Mouse (Mus musculus) midbrain, embryonic 16.5 days (tissue): Measurements from ENCODE around the gene Mrrf. TPM values are rescaled to one million over a fixed set of nuclear protein-coding genes. Genes with fewer than 3 reads are reported as not detected.

ENCODE experiments used
- ATAC-seq: fragments of 200-750 bp; cut with Nextera tagmentation; 2 replicates; pipeline ENCODE4 v1.8.0; 2017; ENCODE audit warnings: moderate TSS enrichment
- H3K27ac ChIP-seq: fragments of 300-500 bp; sonication (generic); 2 replicates; pipeline ENCODE4 v1.5.1; 2014; ENCODE audit warnings: mild to moderate bottlenecking, low read length, mixed read lengths
- H3K27me3 ChIP-seq: fragments of 300-500 bp; sonication (generic); 2 replicates; pipeline ENCODE4 v1.6.1; 2014; ENCODE audit warnings: low read depth, low read length, mixed read lengths; ENCODE audit not compliant: control insufficient read depth, insufficient read depth
- H3K36me3 ChIP-seq: fragments of 300-500 bp; sonication (generic); 2 replicates; pipeline ENCODE4 v1.6.1; 2014; ENCODE audit warnings: mild to moderate bottlenecking, low read length, moderate library complexity, mixed read lengths; ENCODE audit not compliant: control insufficient read depth, insufficient read depth
- H3K4me1 ChIP-seq: fragments of 300-500 bp; sonication (generic); 2 replicates; pipeline ENCODE4 v1.6.1; 2014; ENCODE audit warnings: mild to moderate bottlenecking, low read length, mixed read lengths; ENCODE audit not compliant: control insufficient read depth, insufficient read depth
- H3K4me2 ChIP-seq: fragments of 300-500 bp; sonication (generic); 2 replicates; pipeline ENCODE4 v1.6.1; 2014; ENCODE audit warnings: mild to moderate bottlenecking, low read length, mixed read lengths
- H3K4me3 ChIP-seq: fragments of 300-500 bp; sonication (generic); 2 replicates; pipeline ENCODE4 v1.5.1; 2014; ENCODE audit warnings: low read depth, mild to moderate bottlenecking, low read length, moderate library complexity, mixed read lengths
- H3K9ac ChIP-seq: fragments of 300-500 bp; sonication (generic); 2 replicates; pipeline ENCODE4 v1.6.1; 2014; ENCODE audit warnings: low read depth, low read length, mixed read lengths
- H3K9me3 ChIP-seq: fragments of 300-500 bp; sonication (generic); replicated peaks from 2 replicates; pipeline ENCODE4 v1.6.1; 2014; ENCODE audit warnings: mild to moderate bottlenecking, low read length, mixed read lengths; ENCODE audit not compliant: control insufficient read depth, poor library complexity, severe bottlenecking
- WGBS: fragments of 180-500 bp; shearing (Covaris S2); extraction: QIAGEN DNeasy Blood & Tissue Kit; methylation state at CpG from one replicate; pipeline ENCODE4 v1.1.7; 2014; 5-methylcytosine and 5-hydroxymethylcytosine counted together
- polyA plus RNA-seq: library from polyadenylated mRNA; unstranded; fragments of >200 nt; fragmentation: Nextera tagmentation; extraction: Ambion mirVana; gene quantifications from 2 replicates; pipeline ENCODE4 v1.2.1, GENCODE M21; 2015

Mrrf gene
- polyA plus RNA-seq, 1 experiment from 2014 or later: 24.7 TPM

GRCm38 (mm10) chr2:36224599-36224998 is 88.4 kb downstream of the Mrrf start:
- no peak overlapping the region for H3K4me2 ChIP-seq
- no peaks in the 10 kb centered on the region for H3K4me1 ChIP-seq
- no peak overlapping the region for H3K27ac ChIP-seq
- 22% methylated on average over 2 of the region's 2 CpGs for WGBS
- ATAC-seq: no peak
- no peaks in the 10 kb centered on the region for H3K9me3 ChIP-seq
- no peak overlapping the region for H3K4me3 ChIP-seq
- no peaks in the 10 kb centered on the region for H3K36me3 ChIP-seq
- H3K9ac ChIP-seq: no peak overlapping the region
- H3K27me3 ChIP-seq: peaks cover 4% of the 10 kb centered on the region

GRCm38 (mm10) chr2:36230366-36230765 is 94.2 kb downstream of the Mrrf start, which contains the start of gene Ptgs1:
TSS of gene Ptgs1 (plus strand) at chr2:36230426.
- peak within 1 kb of the TSS; percentile 52 for H3K4me2 ChIP-seq
- H3K27ac ChIP-seq: no peak within 1 kb of the TSS
- peaks cover 10% of the 10 kb centered on the region for H3K27me3 ChIP-seq
- peak within 1 kb of the TSS; percentile 34 for H3K4me3 ChIP-seq
- H3K36me3 ChIP-seq: no peaks in the 10 kb centered on the region
- no peaks in the 10 kb centered on the region for H3K9me3 ChIP-seq
- peak within 1 kb of the TSS; percentile 40; the same call in 1 of the 2 replicates for H3K9ac ChIP-seq
- under 1% methylated on average over 18 of the region's 18 CpGs for WGBS
- ATAC-seq: peak; percentile 57; the same call in 1 of the 2 replicates
- H3K4me1 ChIP-seq: peaks cover 5% of the 10 kb centered on the region

- Histone ChIP-seq H3K4me3 (peak overlapping the region; percentile 34), H3K9me3 (no peaks in the 10 kb centered on the region), H3K27ac (no peak overlapping the region), H3K27me3 (peaks cover 10% of the 10 kb centered on the region), H3K36me3 (no peaks in the 10 kb centered on the region), H3K4me1 (peaks cover 5% of the 10 kb centered on the region), H3K9ac (peak overlapping the region; percentile 40; the same call in 1 of the 2 replicates), H3K4me2 (peak overlapping the region; percentile 52)
- ATAC-seq: no peak
- WGBS: 43% methylated on average over 9 of the region's 10 CpGs
These were observed 94.8 kb downstream of the Mrrf start for GRCm38 (mm10) chr2:36230967-36231366.

- Histone ChIP-seq H3K9ac (no peak overlapping the region), H3K4me1 (peaks cover 5% of the 10 kb centered on the region), H3K4me2 (no peak overlapping the region), H3K9me3 (no peaks in the 10 kb centered on the region), H3K27me3 (peaks cover 6% of the 10 kb centered on the region; the same call in 1 of the 2 replicates), H3K27ac (no peak overlapping the region), H3K36me3 (no peaks in the 10 kb centered on the region), H3K4me3 (no peak overlapping the region)
- no peak for ATAC-seq
- 71% methylated on average over 7 of the region's 7 CpGs for WGBS
These were observed 98.6 kb downstream of the Mrrf start for GRCm38 (mm10) chr2:36234526-36235368.

GRCm38 (mm10) chr2:36235917-36236316 is 99.7 kb downstream of the Mrrf start:
- ATAC-seq: 0 out of 2 replicates have a peak, but pooled peaks have one; percentile 37
- Histone ChIP-seq H3K36me3 (no peaks in the 10 kb centered on the region), H3K9me3 (no peaks in the 10 kb centered on the region), H3K4me1 (peaks cover under 1% of the 10 kb centered on the region; the same call in 1 of the 2 replicates), H3K27me3 (peaks cover 3% of the 10 kb centered on the region; the same call in 1 of the 2 replicates), H3K4me3 (no peak overlapping the region), H3K4me2 (no peak overlapping the region), H3K9ac (no peak overlapping the region), H3K27ac (no peak overlapping the region)
- 38% methylated on average over 4 of the region's 4 CpGs for WGBS

- H3K9ac ChIP-seq: no peak overlapping the region
- no peaks in the 10 kb centered on the region for H3K4me1 ChIP-seq
- H3K36me3 ChIP-seq: no peaks in the 10 kb centered on the region
- H3K27ac ChIP-seq: no peak overlapping the region
- H3K4me3 ChIP-seq: no peak overlapping the region
- no peaks in the 10 kb centered on the region for H3K27me3 ChIP-seq
- no peaks in the 10 kb centered on the region for H3K9me3 ChIP-seq
- no peak overlapping the region for H3K4me2 ChIP-seq
- WGBS: 95% methylated on average over 5 of the region's 5 CpGs
- ATAC-seq: no peak
These were observed 100.7 kb downstream of the Mrrf start for GRCm38 (mm10) chr2:36236889-36237288.

- H3K27me3 ChIP-seq: no peaks in the 10 kb centered on the region
- H3K4me3 ChIP-seq: no peak overlapping the region
- H3K9ac ChIP-seq: no peak overlapping the region
- no peaks in the 10 kb centered on the region for H3K4me1 ChIP-seq
- no peaks in the 10 kb centered on the region for H3K9me3 ChIP-seq
- H3K27ac ChIP-seq: no peak overlapping the region
- no peaks in the 10 kb centered on the region for H3K36me3 ChIP-seq
- WGBS: 92% methylated on average over 6 of the region's 6 CpGs
- no peak overlapping the region for H3K4me2 ChIP-seq
- no peak for ATAC-seq
These were observed 101.4 kb downstream of the Mrrf start for GRCm38 (mm10) chr2:36237557-36237956.

GRCm38 (mm10) chr2:36238467-36238866 is 102.3 kb downstream of the Mrrf start:
- no peak for ATAC-seq
- Histone ChIP-seq H3K4me3 (no peak overlapping the region), H3K9ac (no peak overlapping the region), H3K27me3 (no peaks in the 10 kb centered on the region), H3K36me3 (no peaks in the 10 kb centered on the region), H3K27ac (no peak overlapping the region), H3K9me3 (no peaks in the 10 kb centered on the region), H3K4me2 (no peak overlapping the region), H3K4me1 (no peaks in the 10 kb centered on the region)
- WGBS: 73% methylated on average over 3 of the region's 3 CpGs

GRCm38 (mm10) chr2:36238951-36239350 is 102.8 kb downstream of the Mrrf start:
- H3K9ac ChIP-seq: no peak overlapping the region
- no peaks in the 10 kb centered on the region for H3K4me1 ChIP-seq
- no peak overlapping the region for H3K4me2 ChIP-seq
- H3K36me3 ChIP-seq: no peaks in the 10 kb centered on the region
- H3K27ac ChIP-seq: no peak overlapping the region
- H3K9me3 ChIP-seq: no peaks in the 10 kb centered on the region
- H3K27me3 ChIP-seq: no peaks in the 10 kb centered on the region
- H3K4me3 ChIP-seq: no peak overlapping the region
- ATAC-seq: no peak
- 90% methylated on average over 2 of the region's 2 CpGs for WGBS
